Mouse (Mus musculus): ENCODE results near the gene Hspa1a. TPM values are rescaled to one million over a fixed set of nuclear protein-coding genes. Genes with fewer than 3 reads are reported as not detected.
"Not testable (repeated sequence)": the region's sequence is repeated elsewhere in the genome, so short reads cannot be mapped to it uniquely, and the experiment has no call there.

Gene Hspa1a
- total and polyA plus RNA-seq, 2 experiments from 2014 or later, result 14.7 to 25.0 TPM

DNA sequence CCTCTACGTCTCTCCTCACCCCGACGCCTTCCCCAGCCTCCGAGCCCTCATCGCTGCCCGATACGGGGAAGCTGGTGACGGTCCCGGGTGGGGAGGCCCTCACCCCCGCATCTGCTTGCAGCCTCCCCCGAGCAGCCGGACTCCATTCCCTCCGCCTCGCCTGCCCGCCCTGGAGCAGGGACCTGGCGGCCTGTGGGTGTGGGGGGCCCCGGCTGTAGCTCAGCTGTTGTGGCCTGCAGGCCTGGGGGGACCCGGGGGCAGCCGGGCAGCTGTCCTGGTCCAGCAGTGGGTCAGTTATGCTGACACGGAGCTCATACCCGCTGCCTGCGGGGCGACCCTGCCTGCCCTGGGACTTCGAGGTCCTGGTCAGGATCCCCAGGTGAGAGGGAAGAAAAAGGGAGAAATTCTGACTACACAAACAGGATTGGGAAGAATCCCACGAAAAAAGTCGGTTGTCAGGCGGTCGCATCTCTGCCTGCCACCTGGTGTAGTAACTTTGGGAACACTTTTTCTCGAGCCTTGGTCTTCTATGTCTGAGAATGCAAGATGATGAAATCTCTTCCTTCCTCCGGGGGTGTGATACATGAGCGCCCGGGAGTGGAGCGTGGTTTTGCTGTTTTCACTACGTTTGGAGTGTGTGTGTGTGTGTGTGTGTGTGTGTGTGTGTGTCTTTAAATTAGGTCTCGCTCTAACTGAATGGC is 29.6 kb upstream of the Hspa1a start:
- no peaks in the 10 kb centered on the region for H3K27me3 ChIP-seq (ENCODE audit: insufficient read depth, low read length)
- TF ChIP-seq CTCF (IDR thresholded peaks at IDR 0.05; ENCODE audit: low read depth), result no peak
- H3K4me1 ChIP-seq (ENCODE audit: insufficient read depth, low read length), result peaks cover 6% of the 10 kb centered on the region
- H3K27ac ChIP-seq, result peak overlapping the region; percentile 96
- no peaks in the 10 kb centered on the region for H3K9me3 ChIP-seq (ENCODE audit: low read length)
- DNase-seq (ENCODE audit: low spot score) (peak; percentile 50), ATAC-seq (no peak)
- WGBS, result under 1% methylated on average over 35 of the region's 35 CpGs
- H3K9ac ChIP-seq (replicated peaks; ENCODE audit: low read length), result peak overlapping the region; percentile 70
- peak overlapping the region; percentile 70 for H3K4me3 ChIP-seq (ENCODE audit: low read length)
- peaks cover 13% of the 10 kb centered on the region for H3K36me3 ChIP-seq (ENCODE audit: insufficient read depth, low read length)
- H3K4me2 ChIP-seq (ENCODE audit: low read depth, low read length), result peak overlapping the region; percentile 92

DNA sequence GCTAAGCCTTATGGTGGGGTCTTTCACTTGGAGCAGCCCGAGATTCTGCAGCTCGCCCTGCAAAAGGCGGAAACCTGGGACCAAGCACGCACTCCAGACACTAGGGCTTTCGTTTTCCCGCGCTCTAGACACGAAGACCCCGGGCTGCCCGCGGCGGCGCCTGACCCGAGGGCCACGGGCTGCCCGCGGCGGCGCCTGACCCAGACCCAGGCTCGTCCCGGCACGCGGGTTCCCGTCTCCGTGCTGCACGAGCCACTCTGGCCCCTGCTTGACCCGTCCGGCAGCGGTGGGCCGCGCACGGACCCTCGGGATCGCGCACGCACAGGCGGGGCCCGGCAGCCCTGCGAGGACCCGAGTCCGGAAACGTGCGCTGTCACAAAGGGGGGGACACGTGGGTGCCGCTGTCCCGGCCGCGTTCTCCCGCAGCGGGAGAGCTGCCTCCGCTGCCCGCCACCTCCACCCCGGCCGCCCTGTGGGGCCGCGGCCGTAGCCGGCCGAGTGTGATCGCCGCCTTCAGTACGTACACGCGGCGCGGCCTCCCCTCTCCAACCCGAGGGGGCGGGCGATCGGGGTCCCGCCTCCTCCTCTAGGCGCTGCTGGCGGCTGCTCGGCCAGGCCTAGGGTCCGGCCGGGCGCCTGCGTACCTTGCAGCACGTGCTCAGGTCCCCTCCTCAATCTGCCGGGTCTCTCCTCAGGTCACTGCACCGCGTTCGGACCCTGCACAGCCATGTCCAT is 28.9 kb upstream of the Hspa1a start, which contains the start of gene Vars:
Gene Vars, plus strand, starts transcription at position 271 of the 735 bp plus-strand sequence.
- TF ChIP-seq CTCF (IDR thresholded peaks at IDR 0.05; ENCODE audit: low read depth), result no peak
- under 1% methylated on average over 75 of the region's 83 CpGs for WGBS
- DNase-seq (ENCODE audit: low spot score) (peak; percentile 90), ATAC-seq (peak; percentile 91)
- Histone ChIP-seq H3K27me3 (ENCODE audit: insufficient read depth, low read length) (no peaks in the 10 kb centered on the region), H3K4me3 (ENCODE audit: low read length) (peak within 1 kb of the TSS; percentile 70), H3K9ac (replicated peaks; ENCODE audit: low read length) (peak within 1 kb of the TSS; percentile 70), H3K9me3 (ENCODE audit: low read length) (no peaks in the 10 kb centered on the region), H3K27ac (peak within 1 kb of the TSS; percentile 96), H3K4me1 (ENCODE audit: insufficient read depth, low read length) (peaks cover 6% of the 10 kb centered on the region), H3K36me3 (ENCODE audit: insufficient read depth, low read length) (peaks cover 13% of the 10 kb centered on the region), H3K4me2 (ENCODE audit: low read depth, low read length) (peak within 1 kb of the TSS; percentile 92)

DNA sequence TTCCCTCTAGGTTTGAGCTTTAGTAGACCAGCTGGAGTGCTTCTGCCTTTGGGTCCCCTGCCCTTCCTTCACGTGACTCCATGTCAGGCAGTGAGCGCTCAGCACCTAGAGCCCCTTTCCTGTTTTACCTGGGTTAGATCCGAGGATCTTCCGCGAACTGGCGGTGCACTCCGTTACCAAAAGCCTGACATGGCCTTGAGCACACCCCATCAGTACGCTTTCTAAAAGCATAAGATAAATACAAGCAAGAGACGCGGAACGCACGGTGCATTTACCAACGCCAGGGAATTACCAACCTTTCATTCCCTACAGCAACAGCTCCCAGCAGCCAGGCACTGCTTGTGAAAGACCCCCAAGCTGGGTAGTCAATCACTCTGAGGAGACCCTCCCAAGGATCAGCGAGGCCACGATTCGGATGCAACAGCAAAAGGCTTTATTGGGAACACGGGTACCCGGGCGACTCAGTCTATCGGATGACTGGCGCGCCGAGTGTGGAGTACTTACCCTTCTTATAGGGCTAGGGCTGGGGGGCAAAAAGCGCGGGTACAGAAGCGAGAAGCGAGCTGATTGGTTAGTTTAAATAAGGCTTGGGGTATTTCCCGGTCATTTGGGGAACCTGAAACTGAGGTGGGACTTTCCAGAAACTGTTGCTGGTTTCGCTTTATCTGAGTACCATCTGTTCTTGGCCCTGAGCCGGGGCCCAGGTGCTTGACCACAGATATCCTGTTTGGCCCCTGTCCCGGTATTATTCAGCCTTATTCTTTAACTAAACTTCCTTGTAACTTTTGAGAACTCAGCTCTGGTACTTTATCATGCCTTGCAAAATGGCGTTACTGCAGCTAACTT is 28.1 kb upstream of the Hspa1a start:
- not testable (repeated sequence) for ATAC-seq; H3K36me3 ChIP-seq (ENCODE audit: insufficient read depth, low read length); H3K4me1 ChIP-seq (ENCODE audit: insufficient read depth, low read length); DNase-seq (ENCODE audit: low spot score); H3K27me3 ChIP-seq (ENCODE audit: insufficient read depth, low read length); H3K9me3 ChIP-seq (ENCODE audit: low read length)
- Histone ChIP-seq H3K9ac (replicated peaks; ENCODE audit: low read length) (peak overlapping the region; percentile 70; the same call in 1 of the 2 replicates), H3K4me3 (ENCODE audit: low read length) (peak overlapping the region; percentile 70), H3K27ac (peak overlapping the region; percentile 96), H3K4me2 (ENCODE audit: low read depth, low read length) (peak overlapping the region; percentile 92)
- 16% methylated on average over 29 of the region's 32 CpGs for WGBS

DNA sequence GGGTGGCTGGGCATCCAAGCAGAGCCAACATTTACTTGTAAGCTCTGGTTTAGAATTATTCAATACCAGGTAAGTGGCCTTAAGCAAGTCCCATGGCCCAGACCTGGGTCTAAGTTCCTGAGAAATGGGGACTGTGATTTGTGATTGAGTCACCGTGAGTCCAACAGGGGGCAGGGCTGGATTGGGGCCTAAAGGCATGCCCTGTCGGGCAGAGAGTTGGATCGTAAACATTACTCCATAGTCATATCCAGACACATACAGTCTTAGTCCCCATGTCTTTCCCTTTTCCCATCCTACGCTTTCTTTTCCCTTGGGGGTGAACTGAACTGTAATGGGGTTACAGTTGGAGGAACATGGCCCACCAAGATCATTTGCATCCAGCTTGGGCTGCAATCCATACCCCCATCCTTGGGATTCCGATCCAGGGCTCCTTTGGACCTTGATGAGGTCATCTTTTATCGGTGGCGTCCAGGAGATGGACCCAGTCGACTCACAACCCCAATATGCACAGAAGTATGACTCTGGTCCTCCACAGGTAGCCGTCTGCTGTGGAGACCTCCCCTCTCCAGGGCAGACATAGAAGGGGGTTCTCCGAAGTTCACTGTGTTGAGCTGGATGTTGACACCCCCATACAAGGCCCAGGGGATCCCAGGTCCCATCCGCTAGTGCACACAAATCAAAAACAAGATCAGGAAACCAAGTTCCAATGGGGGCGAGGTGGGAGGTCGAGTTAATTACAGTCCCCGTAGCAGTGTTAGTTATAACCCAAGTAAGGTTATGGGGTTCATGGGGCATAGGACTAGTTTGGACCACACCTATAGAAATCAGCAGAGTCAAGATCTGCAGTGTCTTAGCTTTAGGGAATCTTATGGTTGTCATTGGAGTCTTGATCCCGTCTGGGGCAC is 26.8 kb upstream of the Hspa1a start:
- Histone ChIP-seq H3K27me3 (ENCODE audit: insufficient read depth, low read length) (no peaks in the 10 kb centered on the region), H3K4me1 (ENCODE audit: insufficient read depth, low read length) (peaks cover 6% of the 10 kb centered on the region), H3K27ac (no peak overlapping the region), H3K4me3 (ENCODE audit: low read length) (no peak overlapping the region), H3K36me3 (ENCODE audit: insufficient read depth, low read length) (no peaks in the 10 kb centered on the region), H3K9ac (replicated peaks; ENCODE audit: low read length) (no peak overlapping the region), H3K9me3 (ENCODE audit: low read length) (no peaks in the 10 kb centered on the region), H3K4me2 (ENCODE audit: low read depth, low read length) (no peak overlapping the region)
- no peak for TF ChIP-seq CTCF (IDR thresholded peaks at IDR 0.05; ENCODE audit: low read depth)
- 93% methylated on average over 15 of the region's 15 CpGs for WGBS
- no peak for DNase-seq (ENCODE audit: low spot score)
- ATAC-seq, result no peak

DNA sequence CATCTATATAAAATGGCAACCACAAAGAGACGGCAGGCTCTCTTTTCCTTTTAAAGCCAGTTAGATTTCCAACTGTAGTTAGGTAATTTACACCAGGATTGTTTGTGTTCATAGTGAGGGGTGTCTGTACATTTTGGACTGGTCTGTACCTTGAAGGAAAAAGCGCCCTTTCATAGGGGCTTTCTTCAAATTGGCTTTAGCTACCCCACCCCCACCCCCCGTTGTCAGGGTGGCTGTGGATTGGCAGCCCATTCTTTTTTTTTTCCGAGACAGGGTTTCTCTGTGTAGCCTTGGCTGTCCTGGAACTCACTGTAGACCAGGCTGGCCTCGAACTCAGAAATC is 25.2 kb upstream of the Hspa1a start:
- DNase-seq (ENCODE audit: low spot score) (no peak), ATAC-seq (no peak)
- H3K4me2 ChIP-seq (ENCODE audit: low read depth, low read length), result no peak overlapping the region
- no peaks in the 10 kb centered on the region for H3K27me3 ChIP-seq (ENCODE audit: insufficient read depth, low read length)
- 78% methylated on average over 5 of the region's 5 CpGs for WGBS
- H3K36me3 ChIP-seq (ENCODE audit: insufficient read depth, low read length), result no peaks in the 10 kb centered on the region
- no peaks in the 10 kb centered on the region for H3K4me1 ChIP-seq (ENCODE audit: insufficient read depth, low read length)
- H3K27ac ChIP-seq, result no peak overlapping the region
- no peak overlapping the region for H3K9ac ChIP-seq (replicated peaks; ENCODE audit: low read length)
- H3K9me3 ChIP-seq (ENCODE audit: low read length), result no peaks in the 10 kb centered on the region
- H3K4me3 ChIP-seq (ENCODE audit: low read length), result no peak overlapping the region
- no peak for TF ChIP-seq CTCF (IDR thresholded peaks at IDR 0.05; ENCODE audit: low read depth)

All from hindbrain, postnatal 0 days (tissue).